Mouse (Mus musculus) adrenal gland, postnatal 14 days (tissue): Measurements from ENCODE around the gene Bcl7c. TPM values are rescaled to one million over a fixed set of nuclear protein-coding genes. Genes with fewer than 3 reads are reported as not detected.
A peak's percentile ranks its signal among the peaks of the same experiment; 100 is the strongest.
"Not testable (repeated sequence)": the region's sequence is repeated elsewhere in the genome, so short reads cannot be mapped to it uniquely, and the experiment has no call there.

ENCODE experiments used
- DNase-seq: peaks from one replicate; pipeline ENCODE4 v3.0.0; 2021; ENCODE audit warnings: mixed read lengths
- total RNA-seq: library from RNA; stranded (reverse); gene quantifications from 2 replicates; pipeline ENCODE4 v1.2.3, GENCODE M21; 2021

Gene Bcl7c
- total RNA-seq, 1 experiment from 2014 or later, result 64.8 TPM

GRCm38 (mm10) chr7:127716992-127717391 is 8.3 kb upstream of the Bcl7c start:
- DNase-seq, result peak; percentile 84

DNA sequence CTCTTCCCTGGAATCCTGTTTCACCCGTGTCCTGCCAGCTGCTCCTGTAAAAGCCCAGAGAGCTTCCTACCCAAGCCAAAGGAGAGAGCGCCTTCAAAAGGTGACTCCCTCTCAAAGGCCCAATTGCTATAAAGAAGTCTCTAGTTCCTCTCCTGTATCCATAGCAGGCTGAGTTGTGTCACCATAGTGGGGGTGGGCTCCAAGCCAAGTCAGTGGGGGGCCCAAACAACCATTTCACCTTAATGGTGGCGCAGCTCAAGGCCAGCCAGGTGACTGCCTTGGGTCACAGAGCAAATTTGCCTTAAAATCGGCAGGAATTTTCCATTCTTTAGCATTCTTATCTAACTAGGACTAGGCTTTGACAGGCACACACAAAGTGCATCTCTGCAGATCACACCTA is 6.1 kb upstream of the Bcl7c start:
- no peak for DNase-seq

DNA sequence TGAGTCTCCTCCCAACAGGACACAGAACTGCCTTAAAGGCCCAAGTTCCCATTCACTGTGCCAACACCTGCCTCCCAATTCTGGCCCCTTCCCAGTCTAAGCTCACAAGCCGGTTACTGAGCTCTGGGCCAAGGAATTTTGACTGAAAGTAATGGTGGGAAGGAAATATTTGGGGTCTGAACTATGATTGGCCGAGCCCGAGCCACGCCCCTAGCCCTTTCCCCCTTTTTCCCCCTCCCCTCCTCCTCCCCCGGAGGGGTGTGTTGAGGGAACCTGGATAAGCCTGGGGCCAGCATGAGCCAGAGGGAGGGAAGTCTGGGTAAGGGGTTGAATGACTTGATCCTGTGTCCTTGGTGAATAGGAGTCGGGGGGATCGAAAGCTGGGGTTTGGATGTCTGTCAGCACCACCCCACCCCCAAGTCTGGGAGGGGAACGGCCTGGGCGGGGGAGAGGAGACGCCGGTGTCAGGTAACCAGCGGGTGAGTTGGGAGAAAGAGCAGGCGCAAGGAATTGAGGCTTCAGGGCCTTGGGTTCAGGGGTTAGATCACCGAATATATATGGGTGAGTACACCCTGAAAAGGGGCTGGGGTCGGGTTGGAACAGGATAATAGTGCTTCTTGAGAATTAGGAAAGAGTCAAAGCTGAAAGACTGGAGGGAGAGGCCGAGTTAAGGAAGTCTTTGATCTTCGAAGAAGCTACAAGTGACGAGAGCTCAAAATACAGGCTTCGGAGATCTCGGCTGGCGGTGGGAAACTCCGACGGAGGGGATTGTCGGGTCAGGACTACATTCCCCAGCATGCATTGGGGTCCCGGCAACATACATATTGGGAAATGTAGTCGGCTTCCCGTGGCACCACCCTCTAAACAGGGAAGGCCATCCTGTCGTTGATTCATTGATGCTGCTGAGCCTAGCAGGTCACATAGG is 4.0 kb upstream of the Bcl7c start, which contains the start of gene Ctf1:
Gene Ctf1, plus strand, starts transcription at position 276 of the 925 bp plus-strand sequence.
- DNase-seq, result peak; percentile 89

DNA sequence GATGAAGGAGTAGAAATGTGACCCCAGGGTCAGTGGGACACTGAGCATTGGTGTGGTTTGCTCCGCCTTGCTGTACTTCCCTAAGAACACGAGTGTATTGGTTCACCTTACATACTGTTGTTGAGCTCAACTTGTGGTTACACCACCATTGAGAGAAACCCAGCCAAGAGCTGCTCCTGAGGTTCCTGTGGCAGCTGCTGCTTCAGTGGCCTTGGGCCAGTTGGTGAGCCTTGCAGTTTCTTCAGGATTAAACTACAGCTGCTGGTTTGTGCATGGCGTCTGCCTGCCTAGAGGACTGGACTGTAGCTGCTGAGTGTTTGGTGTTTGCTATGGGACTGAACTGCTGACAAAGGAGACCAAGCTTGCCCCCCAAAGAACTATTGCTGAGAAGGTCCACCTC is 2.7 kb upstream of the Bcl7c start:
- no peak for DNase-seq

DNA sequence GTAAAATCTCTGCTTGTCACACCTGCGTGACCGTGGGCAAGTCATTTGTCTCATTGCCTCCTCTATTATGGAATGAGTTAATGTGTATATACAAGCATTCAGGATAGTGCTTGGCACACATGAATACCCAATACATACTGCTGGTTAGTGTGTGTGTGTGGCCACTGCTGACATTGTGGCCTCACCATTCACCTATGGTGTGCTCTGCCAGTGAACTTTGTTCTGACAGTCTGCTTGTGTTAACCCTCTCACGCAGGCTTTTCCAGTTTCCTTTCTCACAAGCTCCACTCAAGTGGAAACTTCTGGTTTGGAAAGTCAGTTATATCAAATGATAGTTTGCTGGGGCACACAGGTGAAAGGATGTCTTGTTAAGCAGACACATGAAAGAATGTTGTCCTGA is 2.3 kb upstream of the Bcl7c start:
- DNase-seq, result no peak

DNA sequence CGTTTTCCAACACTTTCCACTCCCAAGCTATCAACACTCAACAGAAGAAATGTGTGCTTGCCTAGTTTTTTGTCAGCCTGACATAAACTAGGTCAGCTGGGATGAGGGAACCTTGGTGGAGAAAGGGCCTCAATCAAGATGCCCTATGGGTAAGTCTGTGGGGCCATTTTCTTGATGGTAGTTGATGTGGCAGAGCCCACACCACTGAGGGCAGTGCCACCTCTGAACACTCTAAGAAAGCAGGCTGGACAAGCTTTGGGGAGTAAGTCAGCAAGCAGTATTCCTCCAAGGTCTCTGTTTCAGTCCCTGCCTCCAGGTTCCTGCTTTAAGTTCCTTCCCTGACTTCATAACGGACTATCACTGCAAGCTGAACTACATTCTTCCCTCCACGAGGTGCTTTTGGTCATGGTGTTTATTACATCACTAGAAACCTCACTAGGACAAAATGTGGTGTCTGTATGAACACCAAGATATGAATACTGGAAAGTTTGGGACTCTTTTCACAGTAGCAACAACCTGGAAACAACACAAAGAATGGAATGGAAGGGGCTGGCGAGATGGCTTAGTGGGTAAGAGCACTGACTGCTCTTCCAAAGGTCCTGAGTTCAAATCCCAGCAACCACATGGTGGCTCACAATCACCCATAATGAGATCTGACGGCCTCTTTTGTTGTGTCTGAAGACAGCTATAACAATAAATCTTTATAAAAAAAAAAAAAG is 687 bp upstream of the Bcl7c start:
- DNase-seq, result no peak

GRCm38 (mm10) chr7:127707957-127708206 is 851 bp downstream of the Bcl7c start:
- DNase-seq, result no peak

DNA sequence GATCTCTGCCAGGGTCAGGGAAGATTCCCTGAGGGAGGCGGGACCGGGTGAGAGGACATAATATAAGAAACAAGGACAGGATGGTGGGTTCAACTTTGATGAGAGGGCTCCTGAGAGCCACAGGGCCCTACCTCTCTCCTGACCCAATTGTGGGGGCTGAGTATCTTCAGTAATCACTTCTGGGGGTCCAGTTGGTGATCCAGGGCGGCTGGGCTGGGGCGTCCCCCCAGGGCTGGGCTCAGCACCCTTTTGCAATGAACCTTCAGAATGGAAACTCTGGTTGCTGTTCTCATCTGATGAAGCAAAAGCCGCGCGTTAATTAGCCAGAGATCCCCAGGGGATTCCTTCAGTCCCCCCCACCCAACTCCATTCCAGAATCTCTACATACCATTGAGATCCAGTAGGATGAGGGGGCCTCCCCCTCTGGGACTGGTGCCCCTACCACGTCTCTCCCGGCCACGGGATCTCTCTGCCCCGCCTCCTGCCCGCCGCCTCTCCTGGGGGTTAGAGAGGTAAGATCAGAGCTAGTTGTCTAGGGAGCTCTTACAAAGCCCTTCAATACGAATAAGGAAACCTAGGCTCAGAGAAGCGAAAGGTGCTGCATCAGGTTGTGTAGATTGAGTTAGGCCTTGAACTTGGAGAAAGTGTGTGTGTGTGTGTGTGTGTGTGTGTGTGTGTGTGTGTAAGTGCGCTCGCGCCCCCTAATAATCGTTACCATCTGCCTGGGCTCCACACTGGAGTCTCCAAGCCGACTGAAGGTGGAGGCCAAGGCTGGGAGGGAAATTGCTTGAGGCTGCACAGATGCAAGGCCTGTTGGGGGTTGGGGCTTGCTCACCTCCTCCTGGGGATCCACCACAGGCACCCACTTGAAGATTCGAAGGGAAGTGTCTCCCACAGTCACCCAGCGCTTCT is 1.4 kb downstream of the Bcl7c start:
- peak; percentile 40 for DNase-seq

DNA sequence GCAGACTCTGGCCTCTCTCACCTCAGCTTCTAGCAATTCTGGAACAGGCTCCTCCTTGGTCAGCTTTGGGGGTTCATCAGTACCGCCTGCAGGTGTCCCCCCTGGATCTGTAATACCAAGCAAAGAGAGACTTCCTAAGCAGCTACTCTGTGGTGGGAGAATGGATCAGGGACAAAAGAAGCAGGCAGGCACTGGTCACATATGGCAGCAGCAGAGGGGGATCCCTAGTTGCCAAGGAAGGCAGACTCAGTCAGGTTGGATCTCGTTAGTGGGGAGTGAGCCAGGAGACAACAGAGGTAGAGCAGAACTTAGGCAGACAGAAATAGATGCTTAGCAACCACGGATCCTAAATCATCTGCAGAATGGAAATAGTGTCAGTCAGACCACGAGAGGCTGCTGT is 3.0 kb downstream of the Bcl7c start:
- DNase-seq, result no peak

DNA sequence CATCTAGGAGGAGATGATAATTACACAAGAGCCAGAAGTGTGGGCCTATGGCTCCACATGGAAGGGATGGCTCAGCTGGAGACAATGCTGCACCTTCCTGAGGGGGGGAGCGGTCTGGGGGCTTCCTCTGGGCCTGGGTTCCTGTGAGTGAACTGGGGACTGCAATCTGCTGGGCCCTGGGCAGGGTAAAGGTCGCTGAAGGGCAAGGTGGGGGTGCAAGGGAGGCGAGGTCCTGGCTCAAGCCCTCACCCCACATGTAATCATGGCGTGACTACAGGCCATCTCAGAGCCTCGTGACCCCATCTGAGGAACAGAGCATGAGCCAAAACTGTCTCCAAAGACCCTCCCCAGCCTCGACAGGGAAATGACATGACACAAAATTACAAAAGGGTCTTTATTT is 4.1 kb downstream of the Bcl7c start:
- no peak for DNase-seq

- DNase-seq, result no peak
Measured at GRCm38 (mm10) chr7:127703561-127704178, 5.1 kb downstream of the Bcl7c start.

DNA sequence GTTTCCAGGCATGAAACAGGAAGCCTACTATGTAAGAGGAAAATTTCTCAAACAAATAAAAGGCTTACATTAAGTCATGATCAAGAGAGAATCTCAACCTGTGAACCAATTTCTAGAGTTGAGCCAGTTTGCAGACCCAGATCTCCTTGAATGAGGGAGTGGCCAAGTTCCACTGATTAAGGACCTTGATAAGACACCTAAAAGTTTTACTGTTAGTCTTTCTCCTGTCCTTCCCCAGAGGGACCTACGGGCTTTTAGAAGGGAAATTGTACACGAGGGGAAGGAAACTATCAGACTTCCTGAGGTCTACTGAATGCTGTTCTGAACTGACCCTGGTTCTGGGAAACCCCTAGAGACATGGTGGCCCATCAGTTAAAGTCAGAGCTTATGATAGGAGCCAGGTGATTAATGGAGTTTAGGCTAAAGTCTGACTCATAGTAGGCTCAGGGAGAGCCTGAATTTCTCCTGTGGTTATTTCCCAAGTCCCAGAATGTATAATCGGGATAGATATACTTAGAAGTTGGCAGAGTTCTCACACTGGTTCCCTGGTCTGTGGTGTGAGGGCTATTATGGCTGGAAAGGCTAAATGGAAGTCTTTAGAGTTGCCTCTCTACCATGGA is 7.9 kb downstream of the Bcl7c start:
- DNase-seq, result no peak

DNA sequence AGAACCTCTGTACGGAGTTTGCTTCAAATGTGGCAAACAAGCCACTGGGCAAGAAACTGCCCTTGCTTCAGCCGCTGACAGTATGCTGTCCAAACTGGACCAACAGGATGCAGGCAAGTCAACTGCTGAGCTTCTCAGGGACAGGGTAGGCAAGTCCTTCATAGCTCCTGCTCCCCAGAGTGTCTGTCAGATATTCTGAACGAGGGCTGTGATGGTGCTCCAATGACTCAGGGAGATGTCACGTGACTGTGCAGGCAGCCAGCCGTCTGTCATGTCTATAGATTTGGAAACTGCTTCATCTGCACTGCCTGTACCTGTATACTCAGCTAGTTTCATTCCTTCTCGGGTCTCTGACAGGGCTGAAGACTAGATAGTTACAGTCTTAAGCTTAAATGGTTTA is 9.7 kb downstream of the Bcl7c start:
- peak; percentile 62 for DNase-seq

DNA sequence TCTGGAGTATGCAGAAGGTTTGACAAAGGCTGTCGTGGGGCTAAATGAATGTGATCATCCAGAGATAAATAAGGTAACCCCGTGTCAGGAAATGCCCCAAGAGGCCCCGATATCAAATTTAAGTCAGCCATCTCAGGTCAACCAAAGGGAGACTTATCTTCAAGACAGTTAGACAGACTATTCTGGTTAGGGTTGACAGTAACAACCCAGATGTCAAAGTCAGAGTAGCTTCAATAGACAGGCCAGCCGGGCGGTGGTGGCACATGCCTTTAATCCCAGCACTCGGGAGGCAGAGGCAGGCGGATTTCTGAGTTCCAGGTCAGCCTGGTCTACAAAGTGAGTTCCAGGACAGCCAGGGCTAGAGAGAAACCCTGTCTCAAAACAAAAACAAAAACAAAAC is 15.0 kb downstream of the Bcl7c start:
- DNase-seq, result not testable (repeated sequence)

DNA sequence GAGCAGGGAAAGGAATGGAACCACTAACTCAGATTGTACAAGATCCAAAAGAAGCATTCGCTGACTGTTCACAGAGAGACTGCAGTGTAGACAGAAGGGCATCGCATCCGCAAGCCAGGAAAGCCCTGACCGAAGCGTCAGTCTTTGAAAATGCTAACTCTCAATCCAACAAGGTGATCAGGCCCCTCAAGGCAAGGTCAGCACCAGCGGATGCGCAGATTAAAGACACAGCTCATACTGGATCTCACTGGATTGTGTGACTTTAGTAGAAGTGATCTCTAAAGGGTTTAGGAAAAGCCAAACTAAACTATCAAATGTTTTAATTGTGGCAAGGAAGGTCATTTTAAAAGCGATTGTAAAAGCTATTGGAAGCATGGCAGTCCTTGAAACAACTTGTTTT is 15.4 kb downstream of the Bcl7c start:
- no peak for DNase-seq

GRCm38 (mm10) chr7:127691221-127691989 is 17.3 kb downstream of the Bcl7c start:
- peak; percentile 87 for DNase-seq

GRCm38 (mm10) chr7:127689626-127690280 is 19.0 kb downstream of the Bcl7c start:
- DNase-seq, result peak; percentile 69

DNA sequence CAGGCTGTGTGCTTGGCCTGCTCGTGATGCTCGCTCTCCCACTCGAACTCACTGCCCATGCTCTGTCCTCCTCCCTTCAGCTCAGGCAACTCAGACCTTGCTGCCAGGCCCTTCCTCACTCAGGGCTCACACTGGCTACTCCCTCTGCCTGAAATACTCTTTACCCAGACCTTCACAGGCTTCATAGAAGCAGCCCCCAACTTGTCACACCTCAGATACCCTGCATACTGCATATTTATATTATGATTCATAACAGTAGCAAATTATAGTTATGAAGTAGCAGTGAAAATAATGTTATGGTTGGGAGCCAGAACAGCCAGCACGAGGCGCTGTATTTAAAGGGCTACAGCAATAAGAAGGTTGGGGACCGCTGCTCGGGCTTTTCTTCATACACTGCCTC is 19.8 kb downstream of the Bcl7c start:
- DNase-seq, result no peak

DNA sequence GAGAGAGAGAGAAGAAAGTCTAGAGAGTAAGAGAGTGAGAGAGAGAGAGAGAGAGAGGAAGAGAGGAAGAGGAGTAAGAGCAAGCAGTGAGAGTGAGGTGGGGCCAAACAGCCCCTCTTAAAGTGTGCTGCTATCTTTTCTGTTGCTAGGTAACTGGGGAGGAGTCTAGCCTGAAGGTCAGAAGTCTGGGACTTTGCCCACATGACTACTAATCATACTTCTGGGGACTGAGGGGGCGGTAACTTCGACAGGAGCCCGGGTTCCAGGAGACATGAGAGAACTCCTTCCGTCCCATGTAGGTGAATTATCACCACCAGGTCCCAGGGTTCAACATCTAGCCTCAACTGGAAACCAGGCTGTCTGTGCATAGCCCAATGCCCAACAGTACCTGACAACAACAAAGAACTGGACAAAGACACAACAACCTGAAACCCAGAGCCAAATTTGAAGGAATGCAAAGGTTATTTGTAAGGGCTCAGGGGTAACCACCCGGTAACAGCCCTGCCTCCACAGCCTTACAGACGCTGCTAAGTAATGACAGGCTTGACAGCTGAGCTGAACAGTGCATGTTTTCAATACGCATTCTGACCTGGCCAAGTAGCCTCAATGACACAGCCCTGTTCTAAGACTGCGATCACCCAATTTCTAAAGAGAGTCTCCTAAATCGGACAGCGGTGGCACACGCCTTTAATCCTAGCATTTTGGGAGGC is 21.8 kb downstream of the Bcl7c start:
- DNase-seq, result peak; percentile 48
